Mouse (Mus musculus) layer of hippocampus, postnatal 36 days (tissue): ENCODE measurements around the gene Def6. TPM values are rescaled to one million over a fixed set of nuclear protein-coding genes. Genes with fewer than 3 reads are reported as not detected.

Experiments
- DNase-seq, 2 experiments: peaks; one replicate each; pipeline ENCODE4 v3.0.0; 2022
- total RNA-seq, 2 experiments: library from RNA; stranded (reverse); gene quantifications; 2 replicates each; pipeline ENCODE4 v1.2.3; 2021

Gene Def6
- 1 to 10 TPM; 2.1 to 3.4 TPM for total RNA-seq

- peak in 1 of 2 experiments; percentile 16 for DNase-seq
These were observed at the start of gene Def6 for GRCm38 (mm10) chr17:28207591-28208313. Gene Def6, plus strand, starts transcription at chr17:28207778.

- DNase-seq: no peak
These were observed 47.2 kb upstream of the Def6 start for GRCm38 (mm10) chr17:28160361-28160760.

GRCm38 (mm10) chr17:28161310-28161881 is 46.2 kb upstream of the Def6 start:
- DNase-seq: no peak

DNA sequence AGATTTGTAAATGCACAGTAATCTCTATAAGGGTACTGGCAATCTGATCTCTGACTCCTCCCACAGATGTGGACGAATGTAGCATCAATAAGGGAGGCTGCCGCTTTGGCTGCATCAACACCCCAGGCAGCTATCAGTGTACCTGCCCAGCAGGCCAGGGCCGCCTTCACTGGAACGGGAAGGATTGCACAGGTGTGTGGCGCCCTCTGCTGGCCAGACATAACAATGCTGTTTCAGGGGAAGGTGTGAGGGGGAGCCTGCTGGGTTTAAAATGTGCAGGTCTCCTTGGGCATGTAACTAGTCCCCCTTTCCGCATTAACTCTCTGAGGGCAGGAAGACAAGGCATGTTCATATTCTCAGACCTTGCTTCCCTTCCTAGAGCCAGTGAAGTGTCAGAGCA is 43.9 kb upstream of the Def6 start:
- peak; percentile 79 for DNase-seq

DNA sequence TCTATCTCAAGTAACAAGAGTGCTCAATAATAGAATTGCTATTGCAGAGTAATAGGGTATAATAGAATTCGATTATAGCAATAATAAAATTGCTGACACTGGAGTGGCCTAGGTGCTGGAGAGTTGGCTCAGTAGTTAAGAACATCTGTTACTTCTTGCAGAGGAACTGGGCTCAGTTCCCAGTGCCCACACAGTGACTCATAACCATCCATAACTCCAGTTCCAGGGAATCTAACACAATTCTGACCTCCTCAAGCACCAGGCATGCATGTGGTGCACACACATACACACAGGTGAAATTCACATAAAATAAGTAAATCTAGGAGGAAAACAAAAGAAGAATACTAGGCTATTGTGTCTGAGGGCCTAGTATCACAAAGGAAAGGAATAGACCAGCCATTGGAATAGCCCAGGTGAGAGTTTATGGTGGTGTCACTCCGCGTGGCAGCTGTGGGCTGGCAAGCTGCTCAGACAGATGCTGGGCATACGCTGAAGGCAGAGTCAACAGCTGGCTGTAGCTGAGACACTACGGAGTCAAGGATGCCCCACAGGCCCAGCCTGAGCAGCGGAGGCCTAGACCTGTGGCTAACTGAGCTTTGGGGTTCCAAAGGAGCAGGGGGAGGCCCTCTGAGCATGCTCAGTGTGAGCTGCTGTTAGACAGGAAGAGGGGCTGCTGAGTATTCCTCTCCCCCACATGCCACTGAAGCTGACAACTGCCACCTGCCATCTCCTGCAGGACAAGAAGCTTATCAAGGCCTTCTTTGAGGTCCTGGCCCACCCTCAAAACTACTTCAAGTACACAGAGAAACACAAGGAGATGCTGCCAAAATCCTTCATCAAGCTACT is 36.9 kb upstream of the Def6 start:
- DNase-seq: no peak

DNA sequence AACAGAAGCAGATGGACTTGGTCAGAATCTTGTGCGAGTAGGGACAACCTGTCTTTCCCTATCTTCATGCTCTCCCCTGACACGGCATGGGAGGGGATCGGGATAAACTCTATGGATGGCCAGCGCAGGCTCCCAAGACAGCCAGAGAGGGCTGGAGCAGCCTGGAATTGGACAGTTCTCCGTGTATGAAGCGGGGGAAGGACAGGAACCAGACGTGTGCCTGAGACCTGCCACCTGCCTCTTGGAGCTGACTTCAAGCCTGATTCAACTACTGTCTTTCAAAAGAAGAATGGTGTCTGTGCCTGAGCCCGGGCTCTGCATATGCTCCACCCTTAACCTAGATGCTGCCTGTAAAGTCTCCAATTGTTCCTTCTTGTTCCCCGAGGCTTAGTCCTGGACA is 34.9 kb upstream of the Def6 start:
- no peak for DNase-seq

- peak; percentile 90 to 91 for DNase-seq
These were observed 30.6 kb upstream of the Def6 start, which contains the start of gene Zfp523 for GRCm38 (mm10) chr17:28176775-28177539. Gene Zfp523, plus strand, starts transcription at chr17:28177129.

GRCm38 (mm10) chr17:28177540-28178046 is 30.0 kb upstream of the Def6 start:
- DNase-seq: no peak

DNA sequence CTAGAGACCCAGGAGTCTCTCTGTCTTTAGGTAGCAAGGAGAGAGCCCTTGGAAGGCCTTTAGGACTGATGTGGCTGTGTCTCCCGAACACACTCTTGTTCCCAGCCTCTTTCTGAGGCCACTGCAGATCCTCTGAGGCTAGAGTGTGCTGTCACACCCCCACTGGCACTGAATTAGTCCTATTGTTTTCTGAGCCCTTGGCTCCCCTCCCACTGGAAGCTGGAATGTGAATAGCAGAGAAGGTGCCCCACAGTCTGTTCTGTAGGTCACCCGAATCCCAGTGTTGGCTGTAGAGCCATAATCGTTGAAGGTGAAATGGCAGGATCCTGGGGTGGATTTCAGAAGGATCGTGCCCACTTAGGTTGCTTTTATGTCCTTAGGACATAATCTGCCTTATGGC is 27.2 kb upstream of the Def6 start:
- DNase-seq: no peak

- no peak for DNase-seq
These were observed 26.6 kb upstream of the Def6 start for GRCm38 (mm10) chr17:28180783-28181544.

DNA sequence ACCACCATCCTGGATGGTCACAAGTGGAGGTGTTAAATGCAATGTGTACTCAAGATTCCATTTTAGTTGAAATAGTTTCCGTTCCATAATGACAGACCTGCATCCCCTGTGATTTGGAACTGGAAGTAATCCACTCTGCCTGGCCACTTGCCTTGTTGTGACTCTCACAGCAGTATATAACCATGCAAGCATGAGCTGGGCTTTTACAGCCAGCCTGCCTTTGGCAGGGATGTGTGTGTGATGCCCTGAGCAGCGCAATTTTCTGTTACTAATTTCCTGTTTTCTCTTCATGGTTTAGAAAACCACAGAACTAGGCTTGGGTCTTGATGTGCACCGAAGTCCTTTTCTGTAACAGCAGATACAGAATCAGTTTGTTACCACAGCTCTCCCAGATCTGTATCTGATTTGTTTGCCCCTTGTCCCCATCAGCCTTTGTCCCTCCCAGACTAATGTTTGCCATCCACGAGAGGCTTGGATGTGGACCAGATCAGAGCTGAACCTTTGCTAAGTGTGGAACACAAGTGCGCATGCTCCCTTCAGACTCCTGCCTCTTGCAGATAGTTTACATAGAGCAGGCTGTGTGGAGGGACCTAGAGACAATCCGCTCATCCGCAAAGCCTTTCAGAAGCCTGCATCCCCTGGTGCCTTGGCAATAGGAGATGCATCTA is 22.5 kb upstream of the Def6 start:
- DNase-seq: no peak

DNA sequence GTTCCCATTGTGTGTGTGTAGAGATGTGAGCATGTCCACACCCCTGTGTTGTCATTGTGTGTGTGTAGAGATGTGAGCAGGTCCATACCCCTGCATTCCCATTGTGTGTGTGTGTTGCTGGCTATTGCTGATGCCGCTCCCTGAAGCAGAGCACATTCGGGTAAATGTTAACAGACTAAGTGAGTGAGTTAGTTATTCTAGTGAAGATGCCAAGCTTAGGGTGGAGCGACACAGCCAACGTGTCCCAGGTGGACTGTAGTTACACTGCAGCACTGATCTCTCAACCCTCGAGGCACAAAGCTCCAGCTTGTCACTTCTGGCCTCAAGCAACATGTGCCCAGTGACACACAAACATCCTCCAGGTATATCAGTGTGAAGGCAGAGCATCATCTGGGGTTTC is 19.3 kb upstream of the Def6 start:
- DNase-seq: no peak

- no peak for DNase-seq
These were observed 14.8 kb upstream of the Def6 start for GRCm38 (mm10) chr17:28192754-28193153.

DNA sequence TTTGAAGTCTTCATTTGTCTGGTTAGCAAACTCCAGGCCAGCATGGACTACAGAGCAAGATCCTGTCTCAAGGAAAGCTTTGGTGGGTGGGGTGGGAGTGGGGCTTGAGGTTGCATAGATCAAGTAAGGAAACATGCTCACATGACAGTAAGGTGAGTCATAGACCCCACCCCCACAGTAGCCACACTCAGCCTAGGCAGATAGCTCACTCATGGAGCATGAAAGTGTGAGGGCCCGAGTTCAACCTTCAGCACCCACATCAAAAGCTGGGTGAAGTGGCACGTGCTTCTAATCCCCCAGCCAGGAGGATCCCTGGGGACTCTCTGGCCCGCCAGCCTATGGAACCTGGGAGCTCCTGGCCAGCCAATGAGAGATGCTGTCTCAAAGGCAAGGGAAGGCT is 14.0 kb upstream of the Def6 start:
- DNase-seq: no peak

DNA sequence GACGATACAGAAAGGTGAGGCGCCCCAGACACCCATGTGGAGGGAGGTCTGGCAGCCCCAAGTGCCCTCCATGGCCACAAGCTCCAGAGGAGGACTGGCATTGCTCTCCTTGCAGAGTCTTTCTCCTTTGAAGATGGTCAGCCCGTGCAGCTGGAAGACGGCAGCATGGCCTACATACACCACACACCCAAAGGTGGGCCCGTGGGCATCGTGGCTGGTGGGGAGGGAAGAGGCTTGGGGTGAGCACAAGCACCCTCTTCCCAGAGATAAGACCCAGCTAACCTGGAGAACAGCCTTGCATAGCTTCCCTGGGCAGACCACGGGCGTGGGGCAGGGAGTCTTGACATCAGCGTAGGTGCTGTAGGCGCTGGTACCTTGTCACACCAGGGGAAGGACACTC is 12.5 kb upstream of the Def6 start:
- DNase-seq: no peak

DNA sequence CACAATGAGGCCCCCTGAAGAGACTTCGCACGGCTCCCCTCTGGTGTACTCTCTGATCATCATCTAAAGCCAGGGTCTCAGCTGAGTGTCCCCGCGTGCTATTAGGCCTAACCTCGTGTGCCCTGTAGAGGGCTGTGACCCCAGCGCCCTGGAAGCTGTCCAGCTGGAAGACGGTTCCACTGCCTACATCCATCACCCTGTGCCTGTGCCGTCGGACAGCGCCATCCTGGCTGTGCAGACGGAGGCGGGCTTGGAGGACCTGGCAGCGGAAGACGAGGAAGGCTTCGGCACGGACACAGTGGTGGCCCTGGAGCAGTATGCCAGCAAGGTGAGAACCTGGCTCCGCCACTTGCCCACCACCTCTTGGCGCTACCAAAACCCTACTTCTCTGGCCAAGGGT is 9.9 kb upstream of the Def6 start:
- DNase-seq: no peak

GRCm38 (mm10) chr17:28201982-28202381 is 5.6 kb upstream of the Def6 start:
- DNase-seq: no peak

- DNase-seq: no peak
These were observed 3.4 kb upstream of the Def6 start for GRCm38 (mm10) chr17:28204052-28204720.

DNA sequence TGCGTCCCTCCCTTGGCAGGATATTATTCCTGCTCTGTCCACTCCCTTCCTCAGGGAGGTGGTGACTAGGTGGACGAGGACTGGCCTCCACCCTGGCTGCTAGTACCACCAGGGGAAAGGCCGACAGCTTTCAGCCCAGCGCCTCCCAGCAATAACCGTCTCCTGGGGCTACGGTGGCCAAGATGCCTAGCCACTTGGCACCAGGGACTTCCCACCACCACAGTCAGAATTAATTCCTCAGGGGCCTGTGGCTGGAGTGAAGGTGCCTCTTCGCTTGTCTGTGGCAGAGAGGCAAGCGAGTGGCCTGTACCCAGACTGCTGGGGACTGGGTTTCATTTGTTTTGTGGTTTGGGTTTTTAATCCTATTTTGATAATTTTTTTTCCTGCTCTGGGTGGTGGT is 2.1 kb upstream of the Def6 start:
- no peak for DNase-seq

- DNase-seq: no peak
These were observed 486 bp upstream of the Def6 start for GRCm38 (mm10) chr17:28207092-28207491.

GRCm38 (mm10) chr17:28208314-28208612 is 685 bp downstream of the Def6 start:
- DNase-seq: no peak
